Mouse (Mus musculus): ENCODE data around the gene Gm28539. TPM values are rescaled to one million over a fixed set of nuclear protein-coding genes. Genes with fewer than 3 reads are reported as not detected.
"Not testable (repeated sequence)": the region's sequence is repeated elsewhere in the genome, so short reads cannot be mapped to it uniquely, and the experiment has no call there.

The Gm28539 gene
- total RNA-seq, 2 experiments from 2014 or later = 11.4 to 18.9 TPM

- intact Hi-C loops (cut with DNase I) = no loop called here
- no peak for TF ChIP-seq CTCF (IDR thresholded peaks at IDR 0.05)
- Histone ChIP-seq H3K4me3 (peak within 1 kb of the TSS; percentile 62), H3K27ac (peak within 1 kb of the TSS; percentile 95)
- DNase-seq (ENCODE audit: extremely low spot score in 1 of 2, low spot score in 2 of 2) = peak; percentile 76 to 85
These were observed 24.7 kb upstream of the Gm28539 start, which contains the start of the genes Ufd1 and Cdc45 for GRCm38 (mm10) chr16:18811468-18812384. Gene Ufd1, plus strand, starts transcription at chr16:18811779. Gene Cdc45, minus strand, starts transcription at chr16:18811987.

DNA sequence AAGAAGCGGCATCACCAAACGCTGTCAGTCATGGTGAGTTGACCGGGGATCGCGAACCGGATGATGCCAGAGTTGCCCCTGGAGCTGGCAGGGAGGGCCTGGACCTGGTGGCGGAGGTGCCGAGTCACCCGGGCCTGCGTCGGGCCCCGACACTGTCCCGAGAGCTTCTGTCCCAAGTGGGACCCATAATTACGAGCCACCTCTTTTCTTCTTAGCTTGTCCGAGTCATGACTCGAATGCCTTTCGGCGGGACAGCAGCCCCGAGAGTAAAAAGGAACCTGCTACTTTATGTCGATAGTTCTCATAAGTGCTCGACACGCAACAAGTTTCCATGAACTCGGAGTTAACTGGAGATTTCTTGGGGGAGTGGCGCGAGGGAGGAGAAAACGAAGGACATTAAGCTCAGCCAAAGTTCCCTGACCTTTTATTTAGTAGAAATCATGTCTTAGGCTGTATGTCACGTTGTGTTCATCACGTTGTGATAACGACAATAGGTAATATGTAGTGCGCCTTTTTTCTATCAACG lies 23.9 kb upstream of the Gm28539 start:
- no peak for DNase-seq (ENCODE audit: extremely low spot score in 1 of 2, low spot score in 2 of 2)
- H3K27ac ChIP-seq = peak overlapping the region; percentile 95
- intact Hi-C loops (cut with DNase I) = no loop called here
- peak overlapping the region; percentile 62 for H3K4me3 ChIP-seq
- TF ChIP-seq CTCF (IDR thresholded peaks at IDR 0.05) = no peak

- DNase-seq (ENCODE audit: extremely low spot score in 1 of 2, low spot score in 2 of 2) = no peak
- intact Hi-C loops (cut with DNase I) = no loop called here
- Histone ChIP-seq H3K27ac (peak overlapping the region; percentile 15), H3K4me3 (no peak overlapping the region)
- no peak for TF ChIP-seq CTCF (IDR thresholded peaks at IDR 0.05)
These were observed 14.0 kb upstream of the Gm28539 start for GRCm38 (mm10) chr16:18822356-18822755.

GRCm38 (mm10) chr16:18822925-18823324 lies 13.5 kb upstream of the Gm28539 start:
- intact Hi-C loops (cut with DNase I) = no loop called here
- TF ChIP-seq CTCF (IDR thresholded peaks at IDR 0.05) = no peak
- DNase-seq (ENCODE audit: extremely low spot score in 1 of 2, low spot score in 2 of 2) = no peak
- H3K4me3 ChIP-seq = no peak overlapping the region
- peak overlapping the region; percentile 32; the same call in 1 of the 2 replicates for H3K27ac ChIP-seq

DNA sequence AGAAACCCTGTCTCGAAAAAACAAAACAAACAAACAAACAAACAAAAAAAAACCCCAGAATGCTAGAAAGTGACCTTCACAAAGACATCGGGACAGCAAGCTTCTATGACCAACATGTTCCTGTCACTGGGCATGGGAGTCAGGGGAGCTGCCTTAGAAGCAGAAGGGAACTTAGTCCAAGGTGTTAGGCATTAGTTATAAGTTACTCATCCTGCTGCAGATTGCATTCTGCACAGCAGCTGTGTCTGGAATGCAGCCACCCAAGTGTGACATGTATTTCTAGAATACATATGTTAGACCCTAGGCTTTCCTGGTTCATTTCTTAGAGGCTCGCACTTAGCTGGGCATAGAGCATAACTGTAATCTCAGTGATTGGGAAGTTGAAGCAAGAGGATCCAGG lies 7.8 kb upstream of the Gm28539 start:
- no peak for DNase-seq (ENCODE audit: extremely low spot score in 1 of 2, low spot score in 2 of 2)
- intact Hi-C loops (cut with DNase I) = no loop called here
- no peak for TF ChIP-seq CTCF (IDR thresholded peaks at IDR 0.05)
- Histone ChIP-seq H3K4me3 (no peak overlapping the region), H3K27ac (no peak overlapping the region)

- no peak overlapping the region for H3K27ac ChIP-seq
These were observed 7.3 kb upstream of the Gm28539 start for GRCm38 (mm10) chr16:18829102-18829501.

DNA sequence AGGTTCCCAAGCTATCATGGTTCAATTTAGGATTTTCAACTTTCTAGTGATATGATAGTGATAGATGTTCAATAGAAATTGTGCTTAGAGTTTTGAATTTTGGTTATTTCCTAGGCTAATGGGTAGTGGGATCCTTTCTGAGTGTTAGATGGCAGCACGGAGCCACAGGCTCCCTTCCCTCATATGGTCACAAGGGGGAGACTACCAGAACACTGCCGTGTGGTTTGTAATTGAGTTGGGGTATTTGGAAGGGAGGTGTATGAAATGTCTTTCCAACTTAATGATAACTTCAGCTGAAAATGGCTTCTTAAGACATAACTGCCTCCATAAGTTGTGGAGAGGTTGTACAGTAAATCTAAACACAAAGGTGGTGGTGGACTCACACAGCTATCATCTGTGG lies 2.9 kb upstream of the Gm28539 start:
- no peak for DNase-seq (ENCODE audit: extremely low spot score in 1 of 2, low spot score in 2 of 2)
- peak; percentile 12 for TF ChIP-seq CTCF (IDR thresholded peaks at IDR 0.05)
- no peak overlapping the region for H3K4me3 ChIP-seq
- H3K27ac ChIP-seq = no peak overlapping the region
- intact Hi-C loops (cut with DNase I) = no loop called here

More at GRCm38 (mm10) chr16:18829102-18829501, 7.3 kb upstream of the Gm28539 start:
- TF ChIP-seq CTCF (IDR thresholded peaks at IDR 0.05) = no peak
- no peak for DNase-seq (ENCODE audit: extremely low spot score in 1 of 2, low spot score in 2 of 2)
- intact Hi-C loops (cut with DNase I) = no loop called here
- H3K4me3 ChIP-seq = no peak overlapping the region

DNA sequence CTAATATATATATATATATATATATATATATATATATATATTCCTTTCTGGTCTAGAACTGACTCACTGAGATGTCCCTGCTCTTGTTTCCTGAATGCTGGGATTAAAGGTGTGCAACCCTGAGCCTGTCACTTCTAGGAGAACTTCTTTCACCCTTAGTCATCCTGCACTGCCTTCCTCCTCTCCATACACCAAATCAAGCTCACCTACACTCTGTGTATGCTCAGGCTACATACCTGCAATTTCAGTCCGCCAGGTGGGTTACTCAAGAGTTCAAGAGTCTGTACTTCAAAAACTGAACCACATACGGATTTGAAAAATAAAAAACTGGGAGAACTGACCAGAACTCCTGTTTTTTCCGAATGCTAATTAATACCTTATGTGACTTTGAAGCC lies 314 bp upstream of the Gm28539 start:
- intact Hi-C loops (cut with DNase I) = no loop called here
- peak overlapping the region; percentile 58 for H3K4me3 ChIP-seq
- no peak overlapping the region; the same call in 1 of the 2 replicates for H3K27ac ChIP-seq
- DNase-seq (ENCODE audit: extremely low spot score in 1 of 2, low spot score in 2 of 2) = no peak
- TF ChIP-seq CTCF (IDR thresholded peaks at IDR 0.05) = no peak

GRCm38 (mm10) chr16:18838346-18838745 lies 2.0 kb downstream of the Gm28539 start:
- Histone ChIP-seq H3K4me3 (no peak overlapping the region), H3K27ac (no peak overlapping the region)
- DNase-seq (ENCODE audit: extremely low spot score in 1 of 2, low spot score in 2 of 2) = no peak
- intact Hi-C loops (cut with DNase I) = no loop called here
- TF ChIP-seq CTCF (IDR thresholded peaks at IDR 0.05) = no peak

DNA sequence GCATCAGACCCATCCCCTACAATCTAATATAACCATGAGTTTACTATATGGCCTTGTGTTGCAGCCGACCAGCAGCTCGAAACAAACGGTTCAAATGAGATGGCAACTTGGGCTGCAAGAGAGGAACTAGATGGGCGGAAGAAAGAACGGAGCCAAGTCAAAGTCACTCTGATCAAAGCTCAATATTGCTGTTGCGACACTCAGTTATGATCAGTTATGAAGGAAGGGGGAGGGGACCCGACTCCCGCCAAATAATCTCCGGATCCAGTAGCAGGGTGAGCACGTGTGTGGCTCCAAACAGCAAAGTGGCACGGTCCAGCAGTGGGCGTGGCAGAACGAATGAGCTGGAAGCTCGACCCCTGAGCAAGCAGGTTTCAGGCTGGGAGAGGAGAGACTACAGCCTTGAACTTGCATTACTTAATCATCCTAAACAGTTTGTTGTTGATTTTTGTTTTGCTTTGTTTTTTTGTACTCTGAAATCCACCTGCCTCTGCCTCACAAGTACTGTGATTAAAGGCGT lies 10.0 kb downstream of the Gm28539 start:
- no peak for TF ChIP-seq CTCF (IDR thresholded peaks at IDR 0.05)
- intact Hi-C loops (cut with DNase I) = no loop called here

DNA sequence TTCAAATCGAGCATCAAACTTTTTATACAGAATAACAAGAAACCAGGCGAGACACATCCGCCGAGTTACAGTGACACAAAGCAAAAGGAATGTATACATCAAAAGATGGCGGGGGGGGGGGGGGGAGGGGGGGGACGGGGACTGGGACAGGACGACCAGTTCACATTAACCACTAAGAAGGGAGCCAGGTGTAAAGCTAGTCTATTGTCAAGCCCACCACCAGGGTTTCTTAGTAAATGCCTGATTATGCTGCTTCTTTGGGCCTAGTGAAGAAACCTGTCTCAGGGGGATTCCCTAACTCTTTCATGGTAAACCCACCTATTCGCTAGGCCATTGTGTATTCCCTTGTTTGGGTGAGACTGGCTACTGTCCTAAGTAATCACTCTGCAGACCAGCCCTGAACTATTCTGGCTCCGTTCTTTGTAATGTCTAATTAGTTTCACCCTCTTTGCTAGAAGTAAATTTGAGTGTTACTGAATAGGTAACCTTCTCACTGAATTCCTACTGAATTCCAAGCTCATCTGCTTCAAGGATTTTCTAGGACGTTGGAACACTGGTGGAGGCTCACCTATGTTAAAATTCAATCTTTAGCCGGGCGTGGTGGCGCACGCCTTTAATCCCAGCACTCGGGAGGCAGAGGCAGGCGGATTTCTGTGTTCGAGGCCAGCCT lies 13.3 kb downstream of the Gm28539 start:
- DNase-seq (ENCODE audit: extremely low spot score in 1 of 2, low spot score in 2 of 2); H3K27ac ChIP-seq; H3K4me3 ChIP-seq; intact Hi-C loops (cut with DNase I): not testable (repeated sequence)

More for the DNA sequence above, 10.0 kb downstream of the Gm28539 start:
- H3K27ac ChIP-seq = no peak overlapping the region
- no peak overlapping the region for H3K4me3 ChIP-seq
- no peak for DNase-seq (ENCODE audit: extremely low spot score in 1 of 2, low spot score in 2 of 2)

DNA sequence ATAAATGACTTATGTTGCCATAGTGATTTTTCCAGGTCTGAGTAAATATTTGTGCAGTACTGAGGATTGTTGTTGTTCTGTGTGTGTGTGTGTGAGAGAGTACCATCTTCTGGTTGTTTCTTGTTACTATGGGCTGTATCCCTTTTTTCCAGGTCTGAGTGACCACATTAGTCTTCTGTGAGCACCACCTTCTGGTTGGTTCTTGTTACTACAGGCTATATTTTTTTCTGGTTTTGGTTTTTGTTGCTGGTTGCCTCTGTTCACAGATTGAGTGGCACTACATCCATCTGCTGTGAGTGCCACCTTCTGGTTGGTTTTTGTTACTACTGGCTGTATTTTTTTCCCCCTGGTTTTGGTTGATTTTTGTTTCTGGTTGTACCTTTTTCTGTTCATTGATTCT lies 22.2 kb downstream of the Gm28539 start:
- peak; percentile 72 for TF ChIP-seq CTCF (IDR thresholded peaks at IDR 0.05)
- Histone ChIP-seq H3K27ac (no peak overlapping the region), H3K4me3 (no peak overlapping the region)
- DNase-seq (ENCODE audit: extremely low spot score in 1 of 2, low spot score in 2 of 2) = no peak
- intact Hi-C loops (cut with DNase I) = loop anchor here (5.0 kb wide), 1 partner anchor 161 kb away; no protein-coding TSS in a partner anchor
